Mouse (Mus musculus): ENCODE measurements around the gene Cldn15.

Cldn15 gene

DNA sequence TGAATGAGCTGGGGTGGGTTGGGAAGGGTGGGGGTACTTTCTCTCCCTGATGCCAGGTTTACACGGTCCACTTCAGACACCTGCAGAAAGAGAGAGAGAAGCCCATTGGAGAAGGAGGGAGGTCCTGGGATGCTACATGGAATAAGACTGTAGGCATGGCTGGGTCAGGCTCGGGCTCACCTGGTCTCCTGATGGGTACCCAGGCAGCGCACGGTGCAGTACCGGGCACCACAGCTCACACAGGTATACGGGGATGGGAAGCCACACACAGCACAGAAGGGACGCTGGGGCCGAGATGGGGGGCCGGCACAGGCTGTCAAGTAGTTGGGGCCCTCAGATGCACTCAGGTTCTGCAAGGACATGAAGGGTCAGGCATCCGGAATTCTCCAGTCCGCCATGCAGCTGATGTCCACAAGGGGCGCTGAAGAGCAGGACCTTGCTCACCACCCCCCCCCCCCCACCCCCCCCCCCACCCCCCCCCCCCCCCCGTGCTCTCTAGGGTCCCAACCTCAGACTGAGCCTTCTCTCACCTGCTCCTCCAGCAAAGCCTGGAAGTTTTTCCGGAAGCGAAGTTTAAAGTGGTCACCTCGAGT is 16.0 kb downstream of the Cldn15 start:
- DNase-seq (ENCODE audit: low spot score): no peak

DNA sequence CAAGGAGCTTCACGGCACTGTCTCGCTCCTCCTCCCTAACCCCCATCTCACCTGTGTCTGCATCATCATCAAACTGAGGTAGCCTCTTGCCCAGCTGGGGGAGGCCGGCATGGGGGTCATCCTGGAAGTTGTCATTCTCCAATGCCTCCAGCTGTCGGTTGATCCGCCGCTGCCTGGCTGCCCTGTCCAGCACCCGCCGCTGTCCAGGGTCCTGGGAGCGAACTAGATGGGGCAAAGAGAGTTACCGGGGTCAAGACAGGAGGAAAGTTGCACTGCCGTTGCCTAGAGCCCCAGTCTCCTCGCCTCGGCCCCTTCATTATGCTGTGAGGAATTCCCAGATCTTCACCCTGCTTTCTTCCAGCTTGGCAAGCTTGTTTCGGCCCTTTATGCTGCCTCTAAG is 18.4 kb downstream of the Cldn15 start:
- DNase-seq (ENCODE audit: low spot score): no peak

DNA sequence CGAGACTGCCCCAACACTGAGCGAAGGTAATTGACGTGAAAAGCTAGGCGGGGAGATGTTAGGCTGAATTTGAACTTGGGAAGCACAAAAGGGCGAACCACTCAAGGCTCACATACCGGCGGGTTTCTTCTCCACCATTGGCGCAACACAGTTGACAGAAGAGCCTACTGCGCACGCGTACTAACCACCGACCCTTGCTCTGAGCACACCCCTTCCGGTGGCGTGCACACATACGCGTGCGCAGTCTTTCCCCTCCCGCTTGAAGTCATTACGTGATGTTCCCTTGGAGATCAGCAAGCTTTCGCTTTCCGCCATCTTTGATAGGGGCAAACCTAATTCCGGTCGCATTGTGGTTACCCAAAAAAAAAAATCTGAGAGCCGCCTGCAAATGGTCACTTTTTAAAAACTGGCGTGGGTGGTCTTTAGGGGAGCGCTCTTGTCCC is 20.3 kb downstream of the Cldn15 start, which contains the start of gene Plod3:
Gene Plod3, plus strand, starts transcription at position 325 of the 443 bp plus-strand sequence.
- peak; percentile 69 for DNase-seq (ENCODE audit: low spot score)

DNA sequence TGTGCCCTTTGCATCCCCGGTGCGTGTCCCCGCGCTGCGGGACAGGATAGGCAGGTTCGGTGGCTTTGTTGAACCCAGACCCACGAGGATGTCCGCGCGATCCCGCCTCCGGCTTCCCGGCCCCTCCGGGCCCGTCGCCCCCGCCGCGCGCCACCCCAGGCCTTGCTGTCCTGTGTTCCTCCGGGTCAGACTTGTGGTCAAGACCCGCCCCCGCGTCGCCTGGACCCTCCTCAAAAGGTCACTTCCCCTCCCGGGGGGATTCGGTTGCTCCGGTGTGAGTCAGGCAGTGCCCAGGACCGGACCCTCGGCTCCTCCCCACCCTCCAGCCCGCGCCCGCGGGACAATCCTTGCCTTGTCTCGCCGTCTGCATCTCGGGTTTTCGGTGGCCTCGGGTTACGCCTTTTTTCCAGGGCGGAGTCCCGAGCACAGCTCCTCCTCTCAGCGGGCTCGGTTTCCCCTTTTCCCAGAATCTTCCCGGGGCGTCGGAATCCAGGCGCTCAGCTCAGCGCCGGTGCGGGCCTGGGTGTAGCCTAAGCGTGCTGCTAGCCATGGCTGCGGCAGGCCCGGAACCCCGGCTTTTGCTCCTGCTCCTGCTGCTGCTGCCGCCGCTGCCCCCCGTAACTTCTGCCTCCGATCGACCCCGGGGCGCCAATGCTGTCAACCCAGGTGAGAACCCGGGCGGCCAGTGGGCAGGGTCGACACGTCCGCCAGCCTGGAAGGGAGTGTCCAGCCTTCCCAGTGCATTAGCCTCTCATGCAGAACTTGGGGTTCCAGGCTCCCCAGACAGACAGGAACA is 20.9 kb downstream of the Cldn15 start:
- DNase-seq (ENCODE audit: low spot score): peak; percentile 80

DNA sequence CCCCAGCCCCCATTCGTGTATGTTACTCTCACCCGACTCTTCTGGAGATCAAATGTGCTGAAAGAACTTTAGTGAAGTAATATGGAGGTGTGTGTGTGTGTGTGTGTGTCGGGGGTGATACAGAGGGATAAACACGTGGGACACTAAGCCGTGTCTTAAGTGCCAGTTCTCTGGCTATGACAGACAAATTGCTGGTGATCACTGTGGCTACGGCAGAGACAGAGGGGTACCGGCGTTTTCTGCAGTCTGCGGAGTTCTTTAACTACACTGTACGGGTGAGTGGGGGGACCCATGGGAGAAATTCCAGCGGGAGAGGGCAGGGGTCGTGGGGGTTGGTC is 21.5 kb downstream of the Cldn15 start, which contains the start of gene Znhit1:
Gene Znhit1, minus strand, starts transcription at position 88 of the 338 bp plus-strand sequence.
- DNase-seq (ENCODE audit: low spot score): no peak

DNA sequence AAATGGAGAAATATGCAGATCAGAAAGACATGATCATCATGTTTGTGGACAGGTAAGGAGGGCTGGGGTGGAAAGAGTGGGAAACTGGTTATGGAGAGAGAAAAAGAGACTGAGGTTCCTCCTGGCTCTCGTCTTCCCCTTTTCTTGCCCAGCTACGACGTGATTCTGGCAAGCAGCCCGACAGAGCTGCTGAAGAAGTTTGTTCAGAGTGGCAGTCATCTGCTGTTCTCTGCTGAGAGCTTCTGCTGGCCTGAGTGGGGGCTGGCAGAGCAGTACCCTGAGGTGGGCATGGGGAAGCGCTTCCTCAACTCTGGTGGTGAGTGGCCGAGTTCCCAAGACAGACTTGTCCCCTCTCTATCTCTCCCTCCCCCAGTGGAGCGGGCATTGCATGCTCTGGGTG is 22.0 kb downstream of the Cldn15 start:
- no peak for DNase-seq (ENCODE audit: low spot score)

DNA sequence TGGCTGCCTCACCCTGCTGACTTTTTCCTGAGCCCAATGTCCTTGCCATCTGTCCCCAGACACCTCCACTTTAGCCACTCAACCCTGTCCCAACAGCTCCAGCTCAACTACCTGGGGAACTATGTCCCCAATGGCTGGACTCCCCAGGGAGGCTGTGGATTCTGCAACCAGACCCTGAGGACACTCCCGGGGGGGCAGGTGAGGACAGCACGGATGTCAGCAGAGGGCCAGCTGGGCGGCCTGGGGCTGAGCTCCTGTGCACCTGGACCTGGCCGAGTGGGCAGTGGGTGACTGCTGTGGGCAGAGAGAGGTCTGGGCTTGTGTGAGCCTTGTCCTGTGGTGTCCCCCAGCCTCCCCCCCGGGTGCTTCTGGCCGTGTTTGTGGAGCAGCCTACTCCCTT is 23.4 kb downstream of the Cldn15 start:
- DNase-seq (ENCODE audit: low spot score): no peak

DNA sequence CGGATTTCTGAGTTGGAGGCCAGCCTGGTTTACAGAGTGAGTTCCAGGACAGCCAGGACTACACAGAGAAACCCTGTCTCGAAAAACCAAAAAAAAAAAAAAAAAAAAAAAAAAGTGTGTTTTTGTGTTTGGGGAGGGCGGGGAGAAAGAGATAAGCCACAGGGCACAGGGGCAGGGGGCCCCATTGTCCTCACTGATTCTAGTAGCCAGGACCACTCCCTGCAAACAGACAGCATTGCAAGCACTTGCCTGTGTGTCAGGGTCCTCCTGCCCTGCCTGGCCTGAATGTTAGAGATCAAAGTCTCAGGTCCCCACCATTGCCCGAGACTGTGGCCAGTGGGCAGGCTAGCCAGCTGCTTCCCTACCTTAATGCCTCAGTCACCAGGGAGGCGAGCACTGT is 33.0 kb downstream of the Cldn15 start:
- DNase-seq (ENCODE audit: low spot score): no peak

DNA sequence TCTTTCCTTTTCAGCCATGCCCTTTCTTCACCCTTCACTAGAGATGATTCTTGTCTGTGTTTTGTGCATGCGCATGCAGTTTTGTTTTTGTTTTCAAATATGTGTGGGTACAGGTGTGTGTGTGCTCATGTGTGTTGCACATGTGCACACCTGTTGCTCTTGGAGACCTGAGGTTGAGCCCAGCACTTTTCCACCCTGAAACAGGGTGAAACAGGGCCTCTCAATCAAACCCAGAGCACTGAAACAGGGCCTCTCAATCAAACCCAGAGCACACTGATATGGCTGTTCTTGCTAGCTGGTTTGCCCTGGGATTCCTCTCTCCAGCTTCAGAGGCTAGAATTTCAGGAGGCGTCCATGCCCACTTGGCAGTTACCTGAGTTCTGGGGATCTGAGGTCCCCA is 34.2 kb downstream of the Cldn15 start:
- DNase-seq (ENCODE audit: low spot score): no peak

DNA sequence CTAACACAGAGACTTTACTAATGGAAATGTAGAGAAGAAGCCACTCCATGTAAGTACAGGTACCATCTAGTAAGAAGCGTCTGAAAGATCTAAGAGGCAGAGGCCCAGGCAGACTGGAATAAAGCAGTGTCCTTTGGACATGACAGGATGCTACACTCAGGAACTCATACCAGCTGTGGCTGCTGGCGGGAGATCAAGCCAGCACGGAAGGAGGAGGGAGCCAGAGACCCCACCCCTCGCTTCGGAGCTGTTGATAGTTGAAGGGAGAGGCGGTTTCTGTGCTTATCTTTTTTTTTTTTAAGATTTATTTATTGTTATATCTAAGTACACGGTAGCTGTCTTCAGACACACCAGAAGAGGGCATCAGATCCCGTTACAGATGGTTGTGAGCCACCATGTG is 40.9 kb downstream of the Cldn15 start:
- no peak for DNase-seq (ENCODE audit: low spot score)

DNA sequence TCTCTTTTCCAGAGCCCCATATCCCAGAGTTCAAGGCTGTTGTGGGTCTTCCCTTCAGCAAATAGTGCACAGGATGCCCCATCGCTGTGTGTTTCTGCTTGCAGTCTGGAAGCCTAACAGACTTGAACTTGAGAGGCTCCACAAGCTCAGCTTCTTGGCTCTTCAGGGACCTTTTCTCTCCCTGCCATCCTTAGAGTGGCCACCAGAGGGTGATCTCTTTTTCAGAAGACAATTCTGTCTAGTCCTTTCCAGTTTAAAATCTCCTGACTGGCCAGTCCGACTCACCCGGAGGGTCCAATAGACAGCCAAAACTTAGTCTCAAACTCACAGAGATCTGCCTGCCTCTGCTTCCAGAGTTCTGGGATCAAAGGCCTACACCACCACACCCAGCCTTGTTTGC is 43.6 kb downstream of the Cldn15 start:
- DNase-seq (ENCODE audit: low spot score): no peak

DNA sequence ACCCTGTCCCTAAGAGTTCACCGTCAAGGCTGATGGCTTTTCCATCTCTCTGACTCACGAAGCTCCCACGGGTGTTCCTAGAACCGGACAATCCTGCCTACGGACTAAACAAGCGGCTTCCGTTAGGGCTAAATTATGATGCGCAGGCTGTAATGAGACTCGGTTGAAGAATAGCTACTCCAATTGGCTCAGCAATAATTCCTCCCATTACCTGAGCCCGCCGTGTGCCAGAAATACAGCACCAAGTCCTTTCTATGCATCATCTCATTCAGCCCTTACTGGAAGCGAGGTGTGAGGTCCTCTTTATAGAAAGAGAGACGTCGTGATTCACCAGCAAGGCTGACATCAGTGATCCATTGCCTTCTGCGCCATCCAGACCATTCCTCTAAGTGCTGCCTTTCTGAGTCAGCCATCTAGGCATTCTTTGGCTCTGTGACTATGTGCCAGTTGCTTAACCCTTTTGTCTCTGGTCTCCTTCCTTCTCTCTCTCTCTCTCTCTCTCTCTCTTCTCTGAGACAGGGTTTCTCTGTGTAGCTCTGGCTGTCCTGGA is 46.1 kb downstream of the Cldn15 start:
- DNase-seq (ENCODE audit: low spot score): no peak

DNA sequence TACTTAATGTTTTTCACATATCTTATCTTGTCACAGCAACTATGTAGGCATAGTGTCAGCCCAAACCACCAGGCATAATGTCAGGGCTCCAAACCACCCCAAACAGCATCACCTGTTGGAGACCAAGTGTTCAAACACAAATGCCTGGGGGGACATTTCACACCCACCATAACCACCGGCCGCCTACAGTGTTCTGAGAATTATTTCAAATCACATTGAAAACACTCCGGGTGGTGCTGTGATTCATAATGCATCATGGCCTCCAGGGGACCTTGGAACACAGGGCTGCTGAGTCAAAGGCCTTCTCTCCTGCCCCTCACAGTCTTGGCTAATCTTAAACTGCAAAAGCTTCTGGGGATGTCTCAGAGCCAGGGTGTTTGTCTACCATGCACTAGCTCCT is 49.5 kb downstream of the Cldn15 start:
- DNase-seq (ENCODE audit: low spot score): no peak

DNA sequence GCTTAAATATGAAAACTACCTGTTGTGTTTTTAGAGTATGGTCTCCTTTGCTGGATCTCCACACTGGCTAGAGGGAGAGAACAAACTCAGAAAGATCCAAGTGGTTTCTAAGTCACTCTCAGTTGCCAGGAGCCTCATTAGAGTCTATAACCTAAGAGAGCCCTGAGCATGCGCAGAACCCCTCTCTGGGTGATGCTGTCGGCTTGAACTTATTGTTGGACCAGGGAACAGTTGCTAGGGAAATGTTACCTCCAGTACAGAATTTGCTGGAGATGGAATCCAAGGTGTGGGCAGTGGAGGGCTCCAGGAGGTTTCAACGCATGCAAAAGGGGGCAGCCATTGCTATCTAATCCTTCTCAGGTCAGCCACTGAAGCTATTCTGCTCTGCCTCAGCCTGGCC is 57.9 kb downstream of the Cldn15 start:
- DNase-seq (ENCODE audit: low spot score): no peak

DNA sequence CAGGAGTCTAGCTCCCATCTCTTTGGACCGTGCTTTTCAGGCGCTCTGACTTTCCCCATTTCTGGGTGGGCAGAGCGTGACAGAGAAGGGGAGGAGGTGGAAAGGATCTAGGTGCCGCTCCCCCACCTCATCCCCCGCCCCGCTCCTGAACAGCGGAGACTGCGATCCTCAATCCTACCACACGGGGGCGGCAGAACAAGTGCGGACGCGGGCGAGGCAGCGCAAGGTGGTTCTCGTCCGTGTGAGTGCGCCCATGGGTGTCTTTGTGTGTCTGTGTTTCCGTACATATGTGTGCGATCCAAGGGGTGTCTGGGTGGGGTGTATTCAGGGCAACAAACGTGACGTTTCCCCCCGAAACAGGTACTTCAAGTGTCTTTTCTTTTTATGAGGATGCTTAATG is 58.7 kb downstream of the Cldn15 start:
- DNase-seq (ENCODE audit: low spot score): peak; percentile 62

Measured in ovary, postnatal 10 days (tissue).